Mouse (Mus musculus) inflammation-experienced regulatory T-cells, adult 6 months (primary cell): ENCODE results near the gene Tmem255b. TPM values are rescaled to one million over a fixed set of nuclear protein-coding genes. Genes with fewer than 3 reads are reported as not detected.

Source experiments
- ATAC-seq: one replicate; pipeline ENCODE4 v1.8.0; 2017
- polyA plus RNA-seq, 3 experiments: library from polyadenylated mRNA; unstranded; fragments of 100-300 nt; shearing (Covaris generic); gene quantifications; one replicate each; pipeline ENCODE4 v1.2.1; 2017

The Tmem255b gene
- polyA plus RNA-seq, 3 experiments from 2014 or later = not detected

DNA sequence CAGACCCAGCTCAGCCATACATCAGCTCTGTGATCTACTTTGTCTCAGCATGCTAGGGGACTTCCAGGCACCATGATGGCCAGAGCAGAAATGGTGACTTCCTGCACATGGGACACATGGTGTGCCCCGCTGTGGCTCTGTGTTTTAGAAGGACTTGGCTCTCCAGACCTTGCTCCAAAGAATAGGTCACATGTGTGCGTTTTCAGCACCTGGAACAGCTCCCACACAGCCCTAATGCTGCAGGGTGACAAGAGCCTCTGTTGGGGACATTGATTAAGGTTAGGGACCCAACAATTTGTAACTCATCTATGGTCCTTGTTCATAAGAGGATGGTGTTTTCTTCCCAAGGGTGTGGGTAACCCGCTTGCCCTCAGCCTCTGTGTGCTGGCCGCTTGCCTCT is 13.2 kb downstream of the Tmem255b start:
- ATAC-seq = no peak

DNA sequence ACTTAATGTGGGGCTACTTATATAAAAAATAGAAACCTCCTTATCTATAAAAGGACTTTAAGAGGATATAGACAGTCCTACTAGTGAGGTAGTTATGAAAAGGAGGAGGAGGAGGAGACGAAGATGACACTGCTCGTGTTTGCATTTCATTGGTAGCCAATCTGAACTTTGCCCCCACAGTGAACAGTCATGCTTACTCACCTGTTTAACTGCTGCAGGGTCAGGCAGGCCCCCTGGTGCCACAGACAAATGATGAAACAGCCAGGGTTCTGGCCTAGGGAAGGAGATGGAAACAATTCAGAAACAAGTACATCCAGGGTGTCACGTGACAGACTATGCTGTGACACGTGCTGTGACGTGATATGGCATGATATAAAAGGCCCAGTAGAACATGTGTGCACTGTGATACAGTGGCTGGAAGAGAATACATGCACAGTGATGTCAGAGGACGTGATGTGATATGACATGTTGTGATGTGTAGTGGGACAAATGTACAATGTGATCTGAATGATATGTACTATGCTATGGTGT is 16.8 kb downstream of the Tmem255b start:
- ATAC-seq = no peak

DNA sequence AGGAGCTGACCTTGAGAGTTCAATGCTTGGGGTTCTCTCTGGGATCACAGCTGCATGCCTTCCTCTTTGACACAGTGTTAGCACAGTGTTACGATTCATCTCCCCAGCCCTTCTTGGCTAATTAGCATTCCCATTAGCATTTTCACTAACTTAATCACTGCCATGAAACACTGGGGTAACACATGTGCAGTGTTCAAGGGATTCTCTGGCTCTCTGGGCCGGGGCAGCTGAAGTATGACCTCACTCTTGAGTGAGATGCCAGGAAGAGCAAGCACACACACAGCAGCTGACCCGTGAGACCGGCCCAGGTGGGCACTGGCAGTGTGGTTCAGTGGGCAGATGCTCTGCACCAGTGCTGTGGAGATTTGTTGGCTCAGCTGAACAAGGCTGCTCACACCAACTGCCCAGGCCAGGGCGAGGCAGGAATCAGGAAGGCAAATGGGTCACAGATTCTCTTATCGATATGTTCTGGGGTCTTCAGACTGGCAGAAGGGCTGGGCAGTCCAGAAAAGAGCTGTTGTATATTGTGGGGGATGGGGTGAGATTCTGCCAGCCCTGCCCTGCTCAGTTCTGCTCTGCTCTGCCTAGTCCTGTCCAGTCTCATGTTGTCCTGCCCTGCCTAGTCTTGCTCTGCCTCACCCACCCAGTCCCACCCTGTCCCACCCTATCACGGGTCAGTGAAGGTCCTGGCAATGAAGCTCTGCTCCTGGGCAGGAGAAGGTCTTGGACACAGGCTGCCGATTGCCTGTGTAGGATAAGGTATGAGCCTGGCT is 19.5 kb downstream of the Tmem255b start:
- ATAC-seq = no peak

DNA sequence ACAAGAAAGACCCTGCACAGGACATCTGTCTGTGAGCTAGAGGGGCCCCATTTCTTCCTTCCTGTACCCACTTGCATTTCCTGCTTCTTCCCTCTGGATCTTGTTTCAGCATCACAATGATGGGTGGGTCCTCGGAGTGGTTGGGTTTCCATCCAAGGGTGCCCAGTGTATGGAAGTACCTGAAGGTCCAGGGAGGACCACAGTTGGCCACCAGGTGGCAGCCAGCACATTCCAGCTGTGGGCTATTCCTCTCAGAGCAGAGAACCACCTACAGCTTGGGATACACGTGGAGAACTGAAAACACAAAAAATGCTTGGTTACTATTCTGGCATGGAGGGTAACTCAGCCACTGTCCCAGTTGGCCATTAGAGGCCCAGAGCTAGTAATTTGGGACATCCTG is 20.3 kb downstream of the Tmem255b start:
- ATAC-seq = no peak

DNA sequence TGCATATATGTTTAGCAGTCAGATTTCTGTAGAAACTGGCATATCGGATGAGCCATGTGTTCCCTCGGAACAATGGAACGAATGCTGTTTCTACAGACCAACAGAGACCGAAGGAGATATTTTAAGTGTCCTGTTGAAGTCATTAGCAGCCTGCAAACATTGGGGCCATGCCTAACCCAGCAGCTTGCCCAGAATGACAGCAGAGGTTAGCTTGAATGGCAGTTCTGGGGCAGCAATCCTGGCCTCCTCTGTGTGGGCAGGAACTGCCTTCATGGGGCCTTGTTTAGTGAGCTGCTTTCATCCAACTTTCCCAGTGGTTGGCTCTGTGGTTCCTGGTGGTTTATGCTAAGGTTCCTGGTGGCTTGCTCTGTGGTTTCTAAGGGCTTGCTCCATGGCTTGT is 24.4 kb downstream of the Tmem255b start:
- no peak for ATAC-seq

DNA sequence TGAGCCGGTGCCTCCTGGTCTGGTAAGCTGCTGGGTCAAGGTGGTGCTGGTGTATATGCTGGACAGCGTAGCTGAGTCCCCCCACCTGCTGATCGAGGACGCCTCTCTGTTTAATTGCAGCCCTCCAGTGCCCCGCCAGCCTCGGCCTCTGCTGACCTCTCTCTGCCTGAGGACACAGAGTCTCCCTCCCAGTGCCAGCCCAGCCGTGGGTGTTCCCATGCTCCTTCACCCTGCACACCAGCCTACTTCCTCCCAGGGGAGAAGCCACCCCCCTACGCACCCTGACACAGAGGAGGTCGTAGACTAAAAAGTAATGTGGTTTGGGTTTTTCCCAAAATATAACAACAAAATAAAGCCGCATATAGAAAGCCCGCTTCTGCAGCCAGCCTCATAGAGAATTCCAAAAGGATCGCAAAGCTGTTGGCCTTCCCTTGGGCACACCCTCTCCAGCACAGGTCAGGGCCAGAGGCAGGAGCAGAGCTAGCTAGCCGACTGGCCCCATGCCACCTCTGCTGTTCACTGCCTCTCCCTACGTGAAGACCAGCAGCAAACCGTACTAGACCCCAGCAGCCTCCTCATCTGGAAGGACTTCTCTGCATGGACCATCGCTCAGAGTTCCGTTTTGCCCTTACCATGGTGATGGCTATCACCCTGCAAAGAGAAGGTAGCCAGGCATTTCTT is 26.2 kb downstream of the Tmem255b start:
- ATAC-seq = no peak

DNA sequence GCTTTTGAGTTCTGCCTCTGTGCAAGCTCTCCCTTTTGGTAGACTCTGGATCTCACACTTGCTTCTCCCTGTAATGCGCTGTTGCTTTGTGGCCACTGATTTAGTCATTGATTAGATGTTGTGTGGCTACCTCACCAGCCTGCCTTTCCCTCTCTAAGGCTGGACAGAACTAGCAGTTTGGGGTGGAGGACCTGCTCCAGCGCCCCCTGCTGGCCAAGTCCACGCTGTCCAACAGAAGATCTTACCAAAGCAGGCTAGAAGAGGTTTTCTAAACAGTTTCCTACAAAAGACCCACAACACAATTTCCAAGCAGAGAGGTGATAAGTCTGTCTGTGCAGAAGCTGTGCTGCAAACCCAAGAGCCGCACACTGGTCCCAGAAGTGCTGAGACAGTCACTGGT is 26.9 kb downstream of the Tmem255b start:
- no peak for ATAC-seq

DNA sequence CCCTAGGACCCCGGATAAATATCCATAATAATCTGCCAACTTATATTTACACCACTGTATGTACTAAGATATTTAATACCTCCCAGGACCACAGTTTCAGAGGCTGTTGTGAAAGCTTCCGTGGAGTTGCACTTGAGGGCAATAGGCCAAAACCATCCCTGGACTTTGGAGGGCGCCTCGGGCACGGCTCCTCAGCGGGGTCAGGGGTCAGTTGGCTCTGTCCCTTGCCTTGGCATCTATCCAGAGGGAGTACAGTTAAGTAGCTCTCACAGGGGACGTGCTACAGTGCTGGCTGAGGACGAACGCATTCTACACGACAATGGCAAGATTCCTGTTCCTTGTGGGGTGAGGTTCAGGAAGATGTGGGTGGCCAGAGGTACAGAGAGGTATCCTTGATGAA is 27.4 kb downstream of the Tmem255b start:
- no peak for ATAC-seq

DNA sequence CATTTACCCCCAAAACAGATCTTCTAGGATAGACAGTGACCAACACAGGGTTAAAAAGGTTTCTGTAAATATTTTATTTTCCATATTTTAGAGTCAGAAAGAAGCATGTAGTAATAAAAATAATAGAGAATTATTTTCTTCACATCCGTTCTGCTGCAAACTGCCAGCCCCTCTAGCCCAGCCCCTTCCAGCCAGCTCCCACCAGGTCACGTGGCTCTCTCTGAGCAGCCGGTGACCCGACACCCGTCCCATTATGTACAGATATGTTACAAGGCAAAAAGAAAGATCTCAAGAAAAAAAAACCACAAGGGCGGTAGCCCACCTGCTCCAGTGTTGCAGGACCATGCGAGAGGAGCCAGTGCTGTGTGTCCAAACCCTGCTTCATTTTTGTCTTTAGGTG is 30.3 kb downstream of the Tmem255b start:
- no peak for ATAC-seq

DNA sequence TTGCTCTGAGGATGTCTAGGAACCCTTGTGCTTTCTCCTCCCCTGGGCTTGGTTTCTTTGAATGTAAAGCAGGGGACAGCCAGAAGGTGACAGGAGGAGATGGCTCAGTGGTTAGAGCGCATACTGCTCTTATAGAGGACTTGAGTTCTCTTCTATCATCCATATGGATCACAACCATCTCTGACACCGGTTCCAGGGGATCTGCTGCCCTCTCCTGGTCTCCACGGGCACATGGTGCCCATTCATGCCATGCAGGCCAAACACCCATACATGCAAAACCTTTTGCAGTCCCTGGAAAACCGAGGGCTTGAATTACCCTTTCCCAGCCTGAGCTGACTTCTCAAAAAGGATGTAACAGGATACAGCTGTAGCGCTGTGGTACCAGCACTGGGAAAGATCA is 32.0 kb downstream of the Tmem255b start:
- ATAC-seq = no peak

DNA sequence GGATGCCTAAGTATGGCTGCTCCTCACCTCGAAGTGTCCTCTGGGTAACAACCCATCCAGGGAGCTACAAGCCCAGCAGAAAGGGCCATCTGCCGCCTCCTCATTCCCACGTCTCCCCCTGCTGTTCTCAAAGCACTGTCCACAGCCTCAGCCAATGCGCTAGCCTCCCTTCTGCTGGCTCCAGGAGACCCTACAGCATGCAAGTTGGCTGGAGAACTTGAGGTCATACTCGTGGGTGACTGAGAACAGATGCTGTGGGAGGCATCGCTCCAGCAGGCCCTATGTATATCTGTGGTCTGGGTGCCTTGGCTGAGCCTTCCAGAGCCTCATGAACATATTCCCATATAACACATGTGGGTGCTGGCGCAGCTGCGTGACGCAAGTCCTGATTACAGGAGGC is 33.7 kb downstream of the Tmem255b start:
- ATAC-seq = no peak

DNA sequence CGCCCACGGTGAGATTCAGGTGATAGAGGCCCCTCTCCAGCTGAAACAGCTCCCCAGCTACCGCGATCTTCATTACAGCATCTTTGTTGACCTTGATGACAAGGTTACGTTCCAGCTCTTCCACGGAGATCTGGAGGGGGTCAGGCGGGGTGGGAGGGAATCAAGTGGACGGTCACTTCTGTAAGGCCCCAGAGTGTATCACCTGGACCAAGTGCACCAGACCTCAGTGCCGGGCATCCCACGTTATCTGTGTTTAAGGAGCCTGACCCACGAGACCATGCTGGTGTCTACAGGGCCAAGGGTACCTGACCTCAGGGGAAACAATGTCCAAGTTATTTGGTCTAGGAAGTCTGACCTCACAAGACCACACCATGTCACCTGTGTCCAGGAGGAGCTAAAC is 36.5 kb downstream of the Tmem255b start:
- ATAC-seq = no peak

DNA sequence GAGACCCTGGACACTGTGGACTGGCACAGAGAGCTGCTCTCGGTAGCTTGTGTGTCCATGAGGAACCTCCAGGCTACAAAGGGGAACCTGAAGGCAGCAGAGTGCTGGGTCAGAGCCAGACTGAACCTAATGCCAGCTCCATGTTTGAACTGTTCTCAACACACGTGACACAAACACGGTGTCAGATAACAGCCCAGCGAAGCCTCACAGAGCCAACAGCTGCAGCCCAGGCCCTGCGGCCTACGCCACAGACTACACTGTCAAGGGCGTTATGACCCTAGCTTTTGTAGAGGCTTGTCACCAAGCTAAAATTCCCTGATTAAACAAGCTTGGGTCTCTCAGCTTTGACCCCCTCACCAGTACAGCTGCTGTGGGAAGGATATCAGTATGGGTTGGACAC is 37.3 kb downstream of the Tmem255b start:
- no peak for ATAC-seq

DNA sequence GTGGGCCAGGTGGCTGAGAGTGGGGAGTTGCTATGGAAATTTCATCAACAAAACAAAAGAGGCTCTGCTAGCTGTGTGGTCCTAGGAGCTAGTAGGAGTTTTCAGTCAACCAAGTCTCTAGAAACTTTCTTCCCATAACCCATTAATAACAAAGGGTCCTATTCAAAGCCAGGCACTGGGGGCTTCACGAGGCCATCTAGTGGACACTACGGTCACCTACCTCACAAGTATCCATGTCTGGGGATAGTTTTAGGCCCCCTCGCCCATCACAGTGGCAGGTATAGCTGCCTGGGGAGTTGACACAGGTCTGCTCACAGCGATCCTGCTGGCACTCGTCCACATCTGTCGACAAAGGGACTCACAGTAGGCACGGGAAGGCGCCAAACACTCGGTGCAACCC is 40.9 kb downstream of the Tmem255b start:
- no peak for ATAC-seq

DNA sequence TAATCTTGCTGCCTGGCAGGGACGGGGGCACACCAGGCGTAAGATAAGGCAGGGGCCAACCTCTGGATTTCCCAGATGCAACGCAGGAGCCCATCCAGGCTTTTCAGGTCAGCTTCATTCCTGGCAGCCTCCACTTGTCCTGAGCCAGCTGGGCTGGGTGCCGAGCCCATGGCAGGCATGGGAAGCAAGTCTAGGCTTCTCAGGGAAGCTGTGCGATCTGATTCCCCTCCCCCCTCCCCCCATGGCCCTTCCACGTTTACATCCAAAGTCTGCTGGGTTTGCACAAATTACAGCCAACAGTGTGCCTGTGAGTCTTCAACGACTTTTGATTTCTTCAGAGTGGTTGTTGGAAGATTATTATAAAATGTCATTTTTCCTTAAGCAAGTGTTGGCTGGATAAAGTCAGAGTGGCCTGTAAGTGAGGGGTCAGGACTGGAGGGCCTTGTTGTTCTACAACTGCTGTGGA is 46.1 kb downstream of the Tmem255b start:
- ATAC-seq = no peak

DNA sequence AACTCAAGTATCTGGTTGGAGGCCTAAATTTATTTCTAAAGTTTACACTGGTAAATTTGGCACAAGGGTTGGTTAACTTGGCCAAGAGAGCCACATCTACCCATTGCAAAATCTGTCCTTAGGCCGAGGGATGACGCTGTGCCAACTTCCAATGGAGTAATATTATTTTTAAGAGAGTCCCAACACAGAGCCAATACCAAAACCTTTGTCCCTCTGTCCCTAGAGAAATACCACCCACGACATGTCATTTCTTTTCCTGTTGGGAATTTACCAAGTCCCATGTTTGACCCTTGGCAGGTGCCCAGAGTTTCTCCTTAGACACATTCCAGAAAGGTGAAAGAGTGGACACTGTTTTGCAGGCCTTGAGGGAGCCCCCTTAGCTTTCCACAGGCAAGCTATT is 46.6 kb downstream of the Tmem255b start:
- ATAC-seq = no peak

DNA sequence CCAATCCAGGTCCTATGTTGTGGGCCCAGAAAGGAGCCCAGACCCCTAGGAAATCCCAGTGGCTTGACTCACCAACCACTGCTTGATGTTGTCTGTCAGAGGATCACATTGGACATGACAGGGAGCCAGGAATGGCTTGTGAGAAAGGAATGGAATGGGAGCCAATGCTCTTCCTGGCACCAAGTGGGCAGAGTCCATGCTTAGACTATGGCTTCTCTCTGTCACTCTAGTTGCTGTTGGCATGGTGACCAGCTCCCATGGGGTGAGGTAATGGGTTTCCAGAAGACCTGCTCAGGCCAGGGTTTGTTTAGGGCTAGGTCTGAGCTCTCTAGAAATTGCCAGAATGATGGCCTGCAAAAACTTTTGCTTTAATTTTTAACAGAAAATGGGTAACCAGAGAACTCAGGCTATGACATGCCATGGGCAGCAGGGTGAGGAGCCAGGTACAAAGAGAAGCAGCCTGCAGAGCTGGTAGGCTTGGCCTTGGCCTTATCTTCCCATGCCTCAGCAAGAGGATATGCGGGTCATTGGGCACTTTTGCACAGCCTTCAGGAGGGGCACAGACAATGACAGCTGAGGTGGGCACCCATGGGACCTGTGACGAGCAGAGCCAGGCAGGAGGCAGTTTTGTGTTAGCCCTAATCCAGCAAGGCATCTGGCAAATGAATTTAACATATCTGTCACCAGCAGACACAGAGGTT is 47.3 kb downstream of the Tmem255b start:
- no peak for ATAC-seq

DNA sequence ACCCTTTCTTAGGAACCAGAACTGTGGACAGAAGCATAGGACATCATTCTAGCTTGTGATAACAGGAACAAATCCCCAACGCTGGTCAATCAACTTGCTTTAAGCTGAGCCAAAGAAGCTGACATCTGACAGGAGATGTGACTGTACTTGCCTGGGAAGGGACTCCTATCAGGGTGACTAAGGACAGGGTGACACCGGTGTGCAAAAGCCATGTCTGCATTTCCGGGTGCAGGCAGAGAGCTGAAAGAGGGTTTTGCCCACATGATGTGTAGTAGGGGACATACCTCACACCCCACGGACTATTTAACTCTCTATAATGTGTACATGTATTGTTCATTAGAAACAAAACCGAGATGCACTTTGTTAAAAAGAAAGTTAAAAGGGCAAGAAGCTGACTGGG is 48.2 kb downstream of the Tmem255b start:
- ATAC-seq = no peak

DNA sequence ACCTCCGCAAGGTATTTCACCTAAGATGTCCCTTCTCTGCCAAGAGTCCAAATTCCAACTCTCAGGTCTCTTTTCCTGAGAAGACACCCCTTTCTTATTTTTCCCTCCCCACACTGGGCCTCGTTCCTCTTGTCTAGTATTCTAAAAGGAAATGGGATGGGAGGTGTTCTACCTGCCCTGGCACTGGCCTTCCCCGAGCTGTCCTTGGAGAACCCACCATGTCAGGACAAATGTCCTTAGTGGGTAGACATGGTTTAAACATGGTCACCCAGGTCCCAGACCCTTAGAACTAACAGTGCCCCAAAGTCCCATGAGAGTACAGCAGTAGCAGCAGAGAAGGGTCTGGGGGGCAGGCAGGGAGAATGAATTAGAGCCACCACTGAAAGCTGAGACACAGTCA is 54.4 kb downstream of the Tmem255b start:
- no peak for ATAC-seq

DNA sequence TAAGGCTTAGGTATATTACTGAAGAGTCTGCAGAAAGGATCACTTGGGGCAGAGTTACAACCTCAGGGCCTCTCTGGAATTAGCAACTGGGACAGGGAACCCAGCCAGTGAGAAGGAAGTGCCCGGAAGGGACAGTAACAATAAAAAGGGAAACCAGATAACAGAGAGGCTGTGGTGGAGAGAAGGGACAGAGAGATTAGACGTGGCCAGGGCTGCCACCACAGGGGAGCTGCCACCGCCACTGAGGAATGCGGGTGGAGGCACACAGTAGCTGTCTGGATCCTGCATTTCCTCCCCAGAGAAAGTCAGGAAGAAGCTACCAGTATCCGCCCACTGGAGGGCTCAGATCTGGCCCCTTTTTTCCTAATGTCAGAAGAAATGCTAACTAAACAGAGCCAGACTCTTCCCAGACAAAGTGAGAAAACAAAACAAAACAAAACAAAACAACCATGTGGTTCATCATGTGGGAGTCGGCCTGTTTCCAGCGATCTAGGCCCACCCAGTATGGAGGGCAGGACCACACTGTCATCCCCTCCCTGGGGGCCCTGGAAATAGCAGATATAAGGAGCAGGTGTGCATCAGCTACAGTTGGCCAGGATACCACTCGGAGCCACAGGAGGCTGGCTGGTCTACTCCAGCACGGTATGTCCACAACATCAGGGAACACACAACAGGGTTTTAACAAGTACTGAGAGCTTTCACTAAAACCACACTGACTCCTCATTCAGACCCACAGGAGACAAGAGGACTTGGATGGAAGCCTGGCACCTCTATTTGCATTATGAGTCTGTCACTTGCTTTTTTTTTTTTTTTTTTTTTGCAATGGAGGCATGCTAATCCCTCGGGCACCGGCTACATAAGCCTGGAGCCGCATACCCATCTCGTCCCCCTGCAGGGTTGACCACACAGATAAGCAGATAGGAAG is 55.3 kb downstream of the Tmem255b start:
- ATAC-seq = no peak

DNA sequence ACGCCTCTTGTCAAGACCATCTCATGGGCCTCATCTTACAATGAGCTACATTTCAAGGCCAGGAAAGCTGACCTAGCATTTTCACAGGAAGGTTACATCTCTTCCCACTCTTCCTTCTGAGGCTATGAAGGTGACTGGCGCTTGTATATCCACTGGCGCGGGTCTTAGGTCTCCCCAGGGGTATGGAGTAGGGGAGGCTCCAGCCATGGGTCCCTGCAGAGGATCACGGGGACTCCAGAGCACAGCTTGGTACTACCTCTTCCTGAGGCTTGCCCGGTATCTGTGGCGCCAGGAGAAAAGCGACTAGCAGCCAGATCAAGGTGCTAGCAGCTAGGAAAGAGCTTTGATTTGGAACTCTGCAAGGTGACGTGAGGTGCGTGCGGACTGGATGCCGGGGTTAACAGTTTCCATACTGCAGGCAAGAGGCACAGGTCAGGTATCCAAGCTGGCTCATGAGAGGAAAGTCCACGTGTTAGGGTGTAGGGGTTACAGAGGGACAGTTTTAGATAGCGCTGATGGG is 56.6 kb downstream of the Tmem255b start:
- ATAC-seq = no peak
